Mouse (Mus musculus) liver, postnatal 0 days (tissue): Measurements from ENCODE around the gene Nufip2.

Source experiments
- CTCF ChIP-seq: sonication (generic); IDR thresholded peaks from 2 replicates; pipeline ENCODE4 v1.5.1; 2016; ENCODE audit warnings: antibody characterized with exemption, low read depth
- EP300 ChIP-seq: IDR thresholded peaks from 2 replicates; pipeline ENCODE4 v1.6.1; 2016; ENCODE audit warnings: antibody characterized with exemption, low read depth, mild to moderate bottlenecking

DNA sequence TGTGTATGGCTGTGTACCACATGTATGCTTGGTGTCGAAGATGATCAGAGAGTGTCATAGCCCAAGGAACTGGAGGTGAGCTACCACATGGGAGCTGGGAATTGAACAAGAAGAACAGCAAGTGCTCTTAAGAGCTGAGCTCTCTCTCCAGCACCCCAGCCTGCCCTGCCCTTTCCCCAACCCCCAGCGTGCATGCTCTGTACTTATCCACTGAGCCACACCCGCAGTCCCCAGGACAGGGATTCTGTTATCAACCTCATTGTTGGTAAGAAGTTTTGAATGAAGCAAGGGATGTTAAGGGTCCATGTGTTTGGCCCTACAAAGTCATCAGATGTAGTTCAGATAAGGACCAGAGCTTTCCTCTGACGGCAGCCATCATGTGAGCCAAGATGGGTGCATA, 60.7 kb downstream of the Nufip2 start:
- TF ChIP-seq CTCF (no peak), EP300 (no peak)
